Mouse (Mus musculus) small intestine, adult 2 months (tissue): ENCODE measurements around the gene Btbd35f21. TPM values are rescaled to one million over a fixed set of nuclear protein-coding genes. Genes with fewer than 3 reads are reported as not detected.
"Not testable (repeated sequence)": the region's sequence is repeated elsewhere in the genome, so short reads cannot be mapped to it uniquely, and the experiment has no call there.

ENCODE experiments used
- H3K27ac ChIP-seq: fragments of 200-500 bp; 2 replicates; pipeline ENCODE4 v1.5.1; 2012; ENCODE audit warnings: low read depth, low read length, control low read depth, inconsistent platforms; ENCODE audit not compliant: insufficient read depth
- H3K27me3 ChIP-seq: fragments of 200-500 bp; 2 replicates; pipeline ENCODE4 v1.6.1; 2012; ENCODE audit warnings: mild to moderate bottlenecking, moderate library complexity, low read length, inconsistent platforms; ENCODE audit not compliant: control insufficient read depth, insufficient read depth
- H3K36me3 ChIP-seq: fragments of 200-500 bp; 2 replicates; pipeline ENCODE4 v1.6.1; 2012; ENCODE audit warnings: mild to moderate bottlenecking, low read length, control low read depth, inconsistent platforms; ENCODE audit not compliant: control insufficient read depth, insufficient read depth
- H3K4me1 ChIP-seq: fragments of 200-500 bp; 2 replicates; pipeline ENCODE4 v1.6.1; 2012; ENCODE audit warnings: low read length, inconsistent platforms, mixed read lengths; ENCODE audit not compliant: control insufficient read depth, insufficient read depth, insufficient read length
- H3K4me3 ChIP-seq: fragments of 200-500 bp; 2 replicates; pipeline ENCODE4 v1.5.1; 2012; ENCODE audit warnings: low read depth, mild to moderate bottlenecking, control low read depth, inconsistent platforms, low read length, moderate library complexity
- WGBS: fragments of 180-500 bp; shearing (Covaris S2); methylation state at CpG from one replicate; pipeline ENCODE4 v1.1.7; 2018; 5-methylcytosine and 5-hydroxymethylcytosine counted together
- polyA plus RNA-seq: library from polyadenylated mRNA; depleted of rRNA; stranded (reverse); fragments of >200 nt; gene quantifications from 2 replicates; pipeline ENCODE4 v1.2.3, GENCODE M21; 2012; rRNA removed

Btbd35f21 gene
- not detected in 2 replicates for polyA plus RNA-seq

GRCm38 (mm10) chrX:32725809-32726208 lies at the start of gene Btbd35f21:
Btbd35f21 (plus strand) TSS chrX:32726109.
- no CpG with 5 or more reads among the region's 2 CpGs for WGBS
- not testable (repeated sequence) for H3K27ac ChIP-seq, H3K4me3 ChIP-seq, H3K4me1 ChIP-seq, H3K27me3 ChIP-seq, H3K36me3 ChIP-seq

Other genes with a start within 250 kb of the Btbd35f21 start
- gene Btbd35f1, start 166.1 kb upstream of the Btbd35f21 start, polyA plus RNA-seq, result not detected in 2 replicates
- gene Gm5926, start 75.4 kb upstream of the Btbd35f21 start, polyA plus RNA-seq, result not detected in 2 replicates
- gene Btbd35f30, start 168.5 kb downstream of the Btbd35f21 start, polyA plus RNA-seq, result not detected in 2 replicates
- not detected in 2 replicates for gene Gm21789, start 215.7 kb downstream of the Btbd35f21 start, polyA plus RNA-seq
- gene Btbd35f5, start 247.8 kb downstream of the Btbd35f21 start, polyA plus RNA-seq, result not detected in 2 replicates